36 mouse cellular contexts compared by ENCODE assay signal in the genomic region with DNA sequence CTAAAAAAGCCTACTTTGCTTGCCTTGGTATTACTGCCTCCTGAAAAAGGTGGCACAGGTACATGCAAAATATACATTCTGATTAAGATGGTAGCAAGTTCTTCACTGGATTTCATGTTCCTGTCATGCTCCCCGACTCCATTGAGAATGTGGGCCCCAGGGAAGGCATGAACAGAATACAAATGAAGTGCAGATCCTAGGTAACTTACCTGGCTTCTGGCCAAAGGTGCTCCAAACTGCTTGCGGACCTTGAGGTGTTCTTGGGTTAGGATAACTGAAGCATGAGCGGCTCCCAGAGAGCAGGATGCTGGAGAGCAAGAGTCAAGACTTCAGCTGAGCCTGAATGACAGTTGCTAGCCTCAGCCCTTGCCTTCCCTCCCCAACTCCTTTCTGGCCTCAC. TPM values are rescaled to one million over a fixed set of nuclear protein-coding genes. Genes with fewer than 3 reads are reported as not detected.
"Had no signal": no experiment of that assay in that cellular context is flagged by ENCODE, and none has a peak within 500 bp of the region (broad histone marks: within the 10 kb centered on the region; RNA-seq: fewer than 3 reads in every experiment).

No protein-coding gene starts in this region.

- H3K9ac ChIP-seq: forebrain, postnatal 0 days; heart, embryonic 13.5 days; heart, embryonic 15.5 days; hindbrain, embryonic 13.5 days; hindbrain, embryonic 15.5 days; intestine, embryonic 15.5 days; limb, embryonic 13.5 days; limb, embryonic 15.5 days; liver, embryonic 12.5 days; liver, embryonic 14.5 days had no signal

- ATAC-seq: forebrain, postnatal 0 days; hindbrain, postnatal 0 days; intestine, embryonic 15.5 days; liver, embryonic 12.5 days had no signal

- H3K9me3 ChIP-seq: heart, embryonic 13.5 days; heart, embryonic 15.5 days; hindbrain, embryonic 13.5 days; hindbrain, embryonic 15.5 days; intestine, embryonic 15.5 days; limb, embryonic 13.5 days; limb, embryonic 15.5 days; liver, embryonic 12.5 days had no signal

- H3K27me3 ChIP-seq: heart, embryonic 13.5 days; heart, embryonic 15.5 days; hindbrain, embryonic 13.5 days; hindbrain, embryonic 15.5 days; intestine, embryonic 15.5 days; limb, embryonic 13.5 days; limb, embryonic 15.5 days; liver, embryonic 12.5 days had no signal

- H3K27ac ChIP-seq: heart, adult 2 months; heart, embryonic 13.5 days; heart, embryonic 15.5 days; hindbrain, embryonic 13.5 days; hindbrain, embryonic 15.5 days; hindbrain, postnatal 0 days; intestine, embryonic 15.5 days; kidney, postnatal 0 days; limb, embryonic 13.5 days; limb, embryonic 15.5 days; liver, embryonic 12.5 days; liver, embryonic 14.5 days had no signal

- H3K4me1 ChIP-seq: heart, embryonic 13.5 days; heart, embryonic 15.5 days; hindbrain, embryonic 13.5 days; hindbrain, embryonic 15.5 days; intestine, embryonic 15.5 days; limb, embryonic 13.5 days; limb, embryonic 15.5 days; liver, embryonic 12.5 days had no signal

- DNase-seq: forebrain, postnatal 0 days; gastrocnemius, postnatal 14 days; gastrocnemius, postnatal 36 days; heart, adult 11 months; heart, adult 2 months; heart, postnatal 14 days; heart, postnatal 36 days; layer of hippocampus, adult 9-11 months; layer of hippocampus, postnatal 36 days; left cerebral cortex, postnatal 4 days; lung, adult 18-20 months had no signal

- H3K4me2 ChIP-seq: heart, embryonic 11.5 days; heart, embryonic 13.5 days; heart, embryonic 15.5 days; hindbrain, embryonic 13.5 days; hindbrain, embryonic 15.5 days; intestine, embryonic 15.5 days; limb, embryonic 13.5 days; limb, embryonic 15.5 days; liver, embryonic 12.5 days had no signal

- H3K4me3 ChIP-seq: heart, adult 2 months; heart, embryonic 13.5 days; heart, embryonic 15.5 days; hindbrain, embryonic 13.5 days; hindbrain, embryonic 15.5 days; intestine, embryonic 15.5 days; limb, embryonic 13.5 days; limb, embryonic 15.5 days; liver, embryonic 12.5 days had no signal

RNA-seq across cellular contexts. Expression of gene Gm1110, which starts 55.9 kb away (rescaled TPM):
- total RNA-seq: gastrocnemius, adult 18-20 months; gastrocnemius, adult 8-10 months; gastrocnemius, postnatal 14 days; gastrocnemius, postnatal 36 days; heart, adult 2 months; heart, postnatal 14 days; heart, postnatal 36 days; hematopoietic stem cell, adult 5-6 weeks; layer of hippocampus, adult 18-20 months; layer of hippocampus, adult 8-10 months; layer of hippocampus, postnatal 36 days; left cerebral cortex, adult 18-20 months; left cerebral cortex, adult 8-10 months; left cerebral cortex, postnatal 10 days; left cerebral cortex, postnatal 25 days; left cerebral cortex, postnatal 4 days; liver, adult 2 months had no signal
- polyA plus RNA-seq: heart, adult 2 months; heart, embryonic 13.5 days; heart, embryonic 15.5 days; hindbrain, embryonic 11.5 days; intestine, embryonic 15.5 days; kidney, postnatal 0 days; limb, embryonic 11.5 days; limb, embryonic 13.5 days; liver, adult 2 months; liver, embryonic 12.5 days; liver, embryonic 16.5 days had no signal
